Comparison of ENCODE assay signal across 22 mouse cellular contexts in genomic region chr17:86639279-86639678, GRCm38 (mm10).
DNase-seq lines count a peak whose midpoint lies in the region; ATAC-seq and TF ChIP-seq lines count a peak whose summit lies in the region.
"Had no signal": no experiment of that assay in that cellular context is flagged by ENCODE, and none has a peak within 500 bp of the region (broad histone marks: within the 10 kb centered on the region; RNA-seq: fewer than 3 reads in every experiment).

No protein-coding gene starts in this region.

- H3K27me3 ChIP-seq in hindbrain, embryonic 14.5 days (ENCODE audit: control insufficient read depth, insufficient read depth, low read length): no peaks in the 10 kb centered on the region
- H3K27me3 ChIP-seq in hindbrain, embryonic 11.5 days (ENCODE audit: control insufficient read depth, insufficient read depth, low read length): no peaks in the 10 kb centered on the region
- no peaks in the 10 kb centered on the region for H3K27me3 ChIP-seq in midbrain, embryonic 13.5 days
- no peaks in the 10 kb centered on the region for H3K27me3 ChIP-seq in midbrain, embryonic 16.5 days (ENCODE audit: control insufficient read depth, insufficient read depth, low read depth, low read length)
- H3K27me3 ChIP-seq: limb, embryonic 13.5 days; liver, embryonic 13.5 days; neural tube, embryonic 12.5 days had no signal

- no peak overlapping the region for H3K4me3 ChIP-seq in hindbrain, embryonic 14.5 days (replicated peaks; ENCODE audit: low read length)
- H3K4me3 ChIP-seq in hindbrain, embryonic 11.5 days (ENCODE audit: low read depth, low read length): no peak overlapping the region
- no peak overlapping the region for H3K4me3 ChIP-seq in midbrain, embryonic 13.5 days (replicated peaks)
- no peak overlapping the region for H3K4me3 ChIP-seq in midbrain, embryonic 16.5 days (ENCODE audit: low read depth, low read length)
- H3K4me3 ChIP-seq: embryonic facial prominence, embryonic 10.5 days; limb, embryonic 13.5 days; liver, embryonic 13.5 days; neural tube, embryonic 12.5 days had no signal

- no peaks in the 10 kb centered on the region for H3K36me3 ChIP-seq in hindbrain, embryonic 14.5 days (replicated peaks; ENCODE audit: control insufficient read depth, insufficient read depth)
- no peaks in the 10 kb centered on the region for H3K36me3 ChIP-seq in hindbrain, embryonic 11.5 days (ENCODE audit: control insufficient read depth, insufficient read depth, low read length)
- no peaks in the 10 kb centered on the region for H3K36me3 ChIP-seq in midbrain, embryonic 13.5 days
- H3K36me3 ChIP-seq in midbrain, embryonic 16.5 days (ENCODE audit: control insufficient read depth, insufficient read depth, low read length): no peaks in the 10 kb centered on the region
- H3K36me3 ChIP-seq: embryonic facial prominence, embryonic 10.5 days; limb, embryonic 13.5 days; liver, embryonic 13.5 days; neural tube, embryonic 12.5 days had no signal

- no peak for TF ChIP-seq POLR2A in brain, embryonic 14.5 days (IDR thresholded peaks at IDR 0.05; ENCODE audit: borderline replicate concordance, extremely low read depth, insufficient read depth, insufficient read length, poor library complexity, severe bottlenecking)

- no peak overlapping the region for H3K9ac ChIP-seq in hindbrain, embryonic 14.5 days
- H3K9ac ChIP-seq in hindbrain, embryonic 11.5 days (ENCODE audit: low read depth, low read length): no peak overlapping the region
- no peak overlapping the region for H3K9ac ChIP-seq in midbrain, embryonic 13.5 days (replicated peaks)
- H3K9ac ChIP-seq in midbrain, embryonic 16.5 days (ENCODE audit: low read depth, low read length): no peak overlapping the region
- H3K9ac ChIP-seq: limb, embryonic 13.5 days; liver, embryonic 13.5 days; neural tube, embryonic 12.5 days had no signal

- no peak for TF ChIP-seq CTCF in brain, embryonic 14.5 days (IDR thresholded peaks at IDR 0.05; ENCODE audit: borderline replicate concordance, extremely low read depth, insufficient read depth, insufficient read length)

- no peaks in the 10 kb centered on the region for H3K9me3 ChIP-seq in hindbrain, embryonic 14.5 days (ENCODE audit: control insufficient read depth, low read length)
- no peaks in the 10 kb centered on the region for H3K9me3 ChIP-seq in hindbrain, embryonic 11.5 days (ENCODE audit: control insufficient read depth, low read length)
- H3K9me3 ChIP-seq in midbrain, embryonic 13.5 days: no peaks in the 10 kb centered on the region
- no peaks in the 10 kb centered on the region for H3K9me3 ChIP-seq in midbrain, embryonic 16.5 days (replicated peaks; ENCODE audit: control insufficient read depth, low read length, poor library complexity, severe bottlenecking)
- H3K9me3 ChIP-seq: embryonic facial prominence, embryonic 10.5 days; limb, embryonic 13.5 days; liver, embryonic 13.5 days; neural tube, embryonic 12.5 days had no signal

- no peak overlapping the region for H3K4me2 ChIP-seq in hindbrain, embryonic 14.5 days (replicated peaks)
- H3K4me2 ChIP-seq in hindbrain, embryonic 11.5 days (replicated peaks; ENCODE audit: low read depth, low read length): no peak overlapping the region
- no peak overlapping the region for H3K4me2 ChIP-seq in midbrain, embryonic 13.5 days (replicated peaks)
- no peak overlapping the region for H3K4me2 ChIP-seq in midbrain, embryonic 16.5 days (ENCODE audit: low read length)
- H3K4me2 ChIP-seq: limb, embryonic 13.5 days; liver, embryonic 13.5 days; neural tube, embryonic 12.5 days had no signal

- peak; percentile 18 for DNase-seq in adrenal gland, adult 2 months
- no peak for DNase-seq in adrenal gland, postnatal 4 days (ENCODE audit: low spot score in 2 of 2)
- DNase-seq in hindbrain, embryonic 14.5 days (ENCODE audit: low spot score): no peak
- DNase-seq in hindbrain, embryonic 11.5 days (ENCODE audit: low spot score): no peak
- peak; percentile 12 for DNase-seq in brain, embryonic 14.5 days (ENCODE audit: low read depth)
- DNase-seq in liver: no peak
- DNase-seq: cerebellum, adult 11 months; gastrocnemius, postnatal 25 days; heart, postnatal 36 days; kidney, adult 2 months; liver, embryonic 13.5 days; lung, adult 2 months; lung, postnatal 14 days; thymus, adult 2 months; thymus, postnatal 4 days had no signal

- 0 out of 2 replicates have a peak, but pooled peaks cover 4% of the 10 kb centered on the region for H3K4me1 ChIP-seq in hindbrain, embryonic 14.5 days (replicated peaks; ENCODE audit: control insufficient read depth, insufficient read depth, low read length)
- H3K4me1 ChIP-seq in hindbrain, embryonic 11.5 days (replicated peaks; ENCODE audit: control insufficient read depth, insufficient read depth, low read length): no peaks in the 10 kb centered on the region
- no peaks in the 10 kb centered on the region; the same call in 1 of the 2 replicates for H3K4me1 ChIP-seq in midbrain, embryonic 13.5 days (replicated peaks)
- H3K4me1 ChIP-seq in midbrain, embryonic 16.5 days (ENCODE audit: control insufficient read depth, insufficient read depth, low read length): no peaks in the 10 kb centered on the region
- H3K4me1 ChIP-seq: embryonic facial prominence, embryonic 10.5 days; limb, embryonic 13.5 days; liver, embryonic 13.5 days; neural tube, embryonic 12.5 days had no signal

- 47% methylated on average over 3 of the region's 3 CpGs for WGBS in hindbrain, embryonic 14.5 days
- WGBS in hindbrain, embryonic 11.5 days: 63% methylated on average over 3 of the region's 3 CpGs
- 60% methylated on average over 3 of the region's 3 CpGs for WGBS in midbrain, embryonic 13.5 days
- WGBS in midbrain, embryonic 16.5 days: 52% methylated on average over 3 of the region's 3 CpGs

- H3K27ac ChIP-seq in hindbrain, embryonic 14.5 days: no peak overlapping the region
- H3K27ac ChIP-seq in hindbrain, embryonic 11.5 days (ENCODE audit: low read depth, low read length): no peak overlapping the region
- no peak overlapping the region for H3K27ac ChIP-seq in midbrain, embryonic 13.5 days
- no peak overlapping the region for H3K27ac ChIP-seq in midbrain, embryonic 16.5 days (ENCODE audit: low read length)
- H3K27ac ChIP-seq: embryonic facial prominence, embryonic 10.5 days; kidney, postnatal 0 days; limb, embryonic 13.5 days; liver, embryonic 13.5 days; neural tube, embryonic 12.5 days had no signal

- peak; percentile 68; the same call in 1 of the 2 replicates for ATAC-seq in hindbrain, embryonic 14.5 days (ENCODE audit: low FRiP score)
- ATAC-seq in hindbrain, embryonic 11.5 days (ENCODE audit: low FRiP score): no peak
- ATAC-seq in midbrain, embryonic 13.5 days: peak; percentile 27; the same call in 1 of the 2 replicates
- no peak for ATAC-seq in midbrain, embryonic 16.5 days
- ATAC-seq: forebrain, embryonic 16.5 days had no signal

Comparison
In these comparisons a context has a peak if more than half of its experiments do, and no peak if none do; other contexts are left out.
1. DNase-seq: peak in adrenal gland, adult 2 months (single experiment) and brain, embryonic 14.5 days (single experiment); none in adrenal gland, postnatal 4 days (0 of 2), hindbrain, embryonic 14.5 days (single experiment), hindbrain, embryonic 11.5 days (single experiment) and liver (single experiment).
2. ATAC-seq: peak in hindbrain, embryonic 14.5 days (single experiment) and midbrain, embryonic 13.5 days (single experiment); none in hindbrain, embryonic 11.5 days (single experiment) and midbrain, embryonic 16.5 days (single experiment).